Mouse (Mus musculus): ENCODE results near the gene 1700067K01Rik.

Gene 1700067K01Rik

GRCm38 (mm10) chr8:84011705-84012498 lies 10.6 kb downstream of the 1700067K01Rik start, which contains the start of gene 2210011C24Rik:
Gene 2210011C24Rik, minus strand, starts transcription at chr8:84012171.
- DNase-seq, result no peak

GRCm38 (mm10) chr8:84012499-84013165 lies 11.3 kb downstream of the 1700067K01Rik start:
- DNase-seq, result no peak

GRCm38 (mm10) chr8:84015833-84016232 lies 14.5 kb downstream of the 1700067K01Rik start:
- no peak for DNase-seq

- no peak for DNase-seq
These were observed 18.4 kb downstream of the 1700067K01Rik start for GRCm38 (mm10) chr8:84019738-84020137.

- no peak for DNase-seq
These were observed 19.8 kb downstream of the 1700067K01Rik start, which contains the start of gene Palm3 for GRCm38 (mm10) chr8:84021096-84021495. Gene Palm3, plus strand, starts transcription at chr8:84021471.

GRCm38 (mm10) chr8:84021569-84021968 lies 20.3 kb downstream of the 1700067K01Rik start:
- no peak for DNase-seq

GRCm38 (mm10) chr8:84023085-84023484 lies 21.8 kb downstream of the 1700067K01Rik start:
- DNase-seq, result no peak

- no peak for DNase-seq
These were observed 22.3 kb downstream of the 1700067K01Rik start for GRCm38 (mm10) chr8:84023631-84024030.

GRCm38 (mm10) chr8:84024171-84024570 lies 22.9 kb downstream of the 1700067K01Rik start:
- peak; percentile 49 for DNase-seq

GRCm38 (mm10) chr8:84025863-84026262 lies 24.6 kb downstream of the 1700067K01Rik start:
- DNase-seq, result peak; percentile 56

- DNase-seq, result no peak
These were observed 26.1 kb downstream of the 1700067K01Rik start for GRCm38 (mm10) chr8:84027449-84027848.

- DNase-seq, result no peak
These were observed 28.0 kb downstream of the 1700067K01Rik start for GRCm38 (mm10) chr8:84029272-84029671.

- no peak for DNase-seq
These were observed 31.5 kb downstream of the 1700067K01Rik start for GRCm38 (mm10) chr8:84032777-84033176.

GRCm38 (mm10) chr8:84038015-84038414 lies 36.7 kb downstream of the 1700067K01Rik start:
- no peak for DNase-seq

- DNase-seq, result peak; percentile 62
These were observed 37.7 kb downstream of the 1700067K01Rik start for GRCm38 (mm10) chr8:84039050-84039449.

- DNase-seq, result peak; percentile 41
These were observed 41.0 kb downstream of the 1700067K01Rik start, which contains the start of gene Il27ra for GRCm38 (mm10) chr8:84042066-84042947. Gene Il27ra, minus strand, starts transcription at chr8:84042589.

GRCm38 (mm10) chr8:84042948-84043342 lies 41.6 kb downstream of the 1700067K01Rik start:
- DNase-seq, result no peak

- DNase-seq, result no peak
These were observed 42.8 kb downstream of the 1700067K01Rik start for GRCm38 (mm10) chr8:84044103-84044502.

GRCm38 (mm10) chr8:84044900-84045299 lies 43.6 kb downstream of the 1700067K01Rik start, which contains the start of gene Rln3:
Gene Rln3, minus strand, starts transcription at chr8:84045000.
- DNase-seq, result no peak

GRCm38 (mm10) chr8:84046505-84046904 lies 45.2 kb downstream of the 1700067K01Rik start:
- DNase-seq, result no peak

GRCm38 (mm10) chr8:84048171-84048570 lies 46.9 kb downstream of the 1700067K01Rik start:
- no peak for DNase-seq

- no peak for DNase-seq
These were observed 51.4 kb downstream of the 1700067K01Rik start for GRCm38 (mm10) chr8:84052746-84053145.

GRCm38 (mm10) chr8:84053229-84053628 lies 51.9 kb downstream of the 1700067K01Rik start:
- no peak for DNase-seq

Measured in right cerebral cortex, postnatal 14 days (tissue).